Mouse (Mus musculus) testis, postnatal 10 days (tissue): ENCODE data around the gene Capn1.

Experiments
- DNase-seq: peaks from one replicate; pipeline ENCODE4 v3.0.0; 2021; ENCODE audit warnings: low spot score

Gene Capn1

DNA sequence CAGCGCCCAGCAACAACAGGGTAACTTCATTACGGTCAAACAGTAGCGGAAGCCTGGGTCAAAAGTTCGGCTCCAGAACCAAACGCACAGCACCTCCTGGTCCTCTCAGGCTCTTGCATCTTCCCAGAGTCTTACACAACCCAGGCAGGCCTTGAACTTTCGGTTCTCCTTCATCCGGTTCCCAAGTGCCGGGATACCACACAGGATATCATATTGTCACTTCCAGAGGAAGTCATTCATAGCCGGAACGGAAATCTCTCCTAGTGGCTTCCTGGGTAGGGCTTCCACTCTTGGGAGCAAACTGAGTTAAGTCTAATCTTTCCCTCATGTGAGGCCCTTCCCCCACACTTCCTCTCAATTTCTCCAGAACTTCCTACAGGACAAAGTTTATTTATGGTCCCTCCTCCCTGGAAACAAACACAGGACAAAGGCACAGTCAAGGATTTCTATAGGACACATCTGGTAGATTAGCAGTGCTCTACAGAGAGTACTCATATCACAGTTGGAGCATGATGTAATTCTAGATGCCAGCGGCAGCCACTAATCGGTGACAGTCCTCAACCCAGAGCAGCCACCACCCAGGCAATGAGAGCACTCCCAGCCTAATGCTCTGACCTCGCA is 63.5 kb downstream of the Capn1 start:
- no peak for DNase-seq

DNA sequence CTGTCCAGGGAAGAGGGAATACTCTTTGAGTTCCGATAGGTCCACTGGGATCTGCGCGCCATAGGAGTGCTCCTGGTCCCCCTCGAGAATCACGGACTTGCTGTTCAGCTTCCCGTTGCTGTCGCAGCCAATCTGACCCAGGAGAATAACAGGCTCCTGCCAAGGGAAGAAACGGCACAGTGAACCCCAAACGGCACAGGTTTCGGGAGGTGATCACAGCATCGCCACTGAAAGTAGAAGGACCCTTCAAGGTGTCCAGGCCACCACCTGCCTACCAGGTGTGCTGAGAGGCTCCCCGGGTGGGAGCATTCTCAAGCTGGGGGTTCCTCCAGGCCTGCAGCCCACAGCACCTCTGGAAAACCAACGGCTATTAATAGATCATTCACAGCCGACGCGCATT is 64.1 kb downstream of the Capn1 start:
- DNase-seq: peak; percentile 36

DNA sequence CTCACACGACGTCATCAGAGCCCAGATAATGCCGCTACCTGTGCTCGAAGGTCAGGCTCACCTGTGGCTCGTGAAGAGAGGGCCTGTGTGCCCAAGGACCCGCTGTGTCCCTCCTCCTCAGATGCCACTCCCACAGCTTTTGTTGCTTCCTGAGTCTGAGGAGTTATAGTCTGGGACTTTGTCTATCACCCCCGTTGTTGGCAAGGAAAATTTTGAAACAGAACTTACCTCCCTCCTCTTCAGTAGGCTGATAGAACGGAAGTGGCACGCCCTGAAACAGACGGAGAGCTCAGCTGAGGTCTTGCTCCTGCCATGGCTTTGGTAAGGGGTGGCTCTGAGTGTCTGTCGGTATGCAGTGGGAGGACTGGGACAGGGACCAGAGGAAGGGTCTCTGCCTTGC is 65.5 kb downstream of the Capn1 start:
- DNase-seq: no peak

DNA sequence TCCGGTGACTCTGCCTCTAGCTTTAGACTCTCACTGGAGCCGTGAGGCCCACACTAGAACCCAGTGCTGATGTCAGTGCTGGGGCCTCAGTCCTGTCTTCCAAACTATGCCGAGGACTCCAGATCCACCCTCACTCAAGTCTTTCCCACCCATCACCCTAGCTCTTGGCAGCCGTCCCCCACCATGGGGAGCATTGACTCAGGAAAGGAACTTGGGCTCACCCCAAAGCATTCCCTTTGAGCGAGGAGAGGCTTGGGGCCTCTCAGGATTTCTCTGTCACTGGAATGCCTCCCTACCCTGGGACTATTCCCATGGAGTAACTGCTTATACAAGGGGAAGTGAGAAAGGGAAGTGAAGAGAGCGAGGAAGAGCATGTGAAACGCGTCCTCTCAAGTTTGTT is 69.8 kb downstream of the Capn1 start:
- DNase-seq: no peak

DNA sequence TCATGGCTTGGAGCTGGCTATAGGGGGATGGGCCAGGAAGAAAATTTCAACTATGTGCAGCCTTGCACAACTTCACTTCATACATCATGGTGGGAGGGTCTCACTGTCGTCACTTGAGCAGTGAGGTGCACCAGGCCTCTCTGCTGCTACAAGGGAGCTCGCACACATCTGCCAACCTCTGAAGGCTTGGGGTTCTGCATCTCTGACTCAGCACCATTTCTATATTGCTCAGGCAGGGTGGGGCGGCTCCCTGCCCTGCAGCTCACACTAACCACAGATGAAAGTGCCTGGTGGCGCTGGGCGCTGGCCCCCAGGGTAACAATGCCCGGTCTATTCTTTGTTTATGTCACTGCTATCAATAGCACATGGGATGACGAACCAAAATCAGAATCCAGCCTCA is 70.7 kb downstream of the Capn1 start:
- DNase-seq: no peak

DNA sequence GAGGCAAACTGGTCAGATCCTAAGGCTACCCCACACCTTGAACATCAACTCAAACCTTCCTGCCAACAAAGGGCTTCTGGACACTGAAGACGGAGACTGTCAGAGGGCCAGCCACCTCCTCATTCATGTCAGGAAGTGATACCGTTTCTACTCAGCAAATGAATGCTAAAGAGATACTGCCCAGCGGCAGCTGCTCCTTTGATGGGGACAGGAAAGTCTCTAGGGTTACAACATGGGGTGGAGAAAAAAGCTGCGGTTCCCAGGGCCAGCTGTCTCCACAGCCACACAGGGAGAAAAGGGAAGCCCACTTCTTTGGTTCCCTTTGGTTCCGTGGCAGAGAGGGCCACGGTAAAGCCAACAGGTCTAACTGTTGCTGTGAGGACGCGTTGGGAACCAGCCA is 71.6 kb downstream of the Capn1 start:
- no peak for DNase-seq

DNA sequence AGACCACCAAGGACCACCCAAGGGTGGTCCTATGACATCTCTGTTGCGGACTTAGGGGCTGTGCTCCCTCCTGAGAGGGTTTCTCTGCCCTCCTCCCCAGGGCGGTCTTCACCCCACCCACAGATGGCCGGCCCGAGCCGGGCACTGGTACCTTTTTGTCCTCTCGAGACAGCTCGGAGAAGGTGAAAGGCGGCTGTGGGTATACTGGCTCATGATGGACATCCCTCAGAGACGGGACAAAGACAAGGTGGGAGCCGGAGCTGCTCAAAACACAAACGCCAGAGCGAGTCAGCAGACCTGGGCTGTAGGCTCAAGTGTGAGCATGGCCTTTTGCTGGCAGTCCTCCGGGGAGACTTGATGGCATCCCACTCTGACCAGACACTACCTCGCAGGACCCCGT is 72.3 kb downstream of the Capn1 start:
- DNase-seq: no peak

DNA sequence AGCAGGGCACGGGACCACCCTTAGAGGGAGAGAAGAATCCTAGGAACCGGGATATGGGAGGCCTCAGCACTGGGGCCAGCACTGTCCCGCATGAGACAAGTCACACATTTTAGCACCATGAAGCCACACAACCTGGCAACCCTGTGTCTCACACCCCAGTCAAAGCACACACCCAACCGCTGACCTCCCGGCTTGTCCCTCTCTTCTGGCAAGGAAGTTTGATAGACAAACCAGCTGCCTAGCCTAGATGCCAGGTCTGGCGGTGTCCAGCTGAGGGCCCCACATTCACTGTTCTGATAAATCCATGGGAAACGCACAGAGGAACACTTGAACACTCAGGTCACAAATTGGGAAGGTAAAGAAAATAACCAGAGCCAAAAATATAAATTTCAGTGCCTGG is 73.1 kb downstream of the Capn1 start:
- DNase-seq: no peak

DNA sequence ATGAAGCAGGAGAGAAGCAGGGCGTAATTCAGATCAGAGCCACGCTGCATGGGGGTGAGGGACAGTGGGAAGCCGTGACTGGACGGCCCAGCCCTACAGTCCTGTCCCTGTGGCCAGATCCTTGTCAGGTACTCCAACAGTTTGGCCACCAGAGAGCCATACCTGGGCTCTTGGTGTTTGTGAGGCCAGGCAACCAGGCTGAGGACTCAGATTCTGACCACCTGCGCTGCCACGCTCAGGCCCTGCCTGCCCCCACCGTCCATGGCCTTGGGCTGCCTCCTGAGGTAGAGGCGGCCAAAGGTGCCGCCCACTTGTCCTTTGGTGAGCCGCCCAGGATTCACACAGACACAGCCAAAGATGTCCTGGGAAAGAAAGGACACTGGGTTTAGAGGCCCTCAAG is 75.0 kb downstream of the Capn1 start:
- DNase-seq: no peak

DNA sequence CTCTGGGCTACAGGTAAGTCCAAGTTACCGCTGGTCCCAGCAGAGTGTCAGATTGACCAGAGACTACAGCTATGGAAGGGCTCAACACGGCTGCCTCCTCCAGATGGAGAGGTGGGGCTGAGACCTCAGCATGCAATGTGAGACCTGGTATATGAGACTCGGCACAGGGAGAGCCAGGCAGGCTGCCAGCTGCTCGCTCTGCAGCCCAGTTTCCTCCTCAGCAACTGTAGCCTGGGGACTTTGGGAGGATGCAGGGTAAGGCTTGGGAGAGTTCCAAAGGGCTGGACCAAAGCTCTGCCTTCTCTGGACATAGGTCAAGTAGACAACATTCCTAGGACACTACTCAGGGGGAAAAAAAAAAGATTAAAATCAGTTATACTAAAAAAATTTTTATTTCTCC is 75.5 kb downstream of the Capn1 start:
- peak; percentile 83 for DNase-seq

DNA sequence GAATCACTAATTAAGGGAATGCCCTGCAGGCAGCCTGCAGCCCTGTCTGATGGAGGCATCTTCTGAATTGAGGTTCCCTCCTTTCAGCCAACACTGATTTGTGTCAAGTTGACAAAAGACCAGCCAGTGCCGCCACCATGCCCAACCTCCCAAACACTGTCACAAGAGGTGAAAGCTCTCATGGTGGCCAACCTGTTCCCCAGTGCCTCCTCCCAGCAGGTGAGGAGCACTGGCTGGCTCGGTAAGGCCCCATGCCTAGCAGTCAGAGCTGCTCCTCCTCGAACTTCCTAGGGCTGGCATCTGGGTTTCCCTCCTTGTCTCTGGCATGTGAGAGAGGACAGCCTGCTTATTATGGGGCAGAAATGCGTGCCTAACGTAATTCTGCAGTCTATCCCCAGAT is 76.0 kb downstream of the Capn1 start:
- DNase-seq: no peak
